Comparison of ENCODE assay signal across 7 mouse cellular contexts in the genomic region with DNA sequence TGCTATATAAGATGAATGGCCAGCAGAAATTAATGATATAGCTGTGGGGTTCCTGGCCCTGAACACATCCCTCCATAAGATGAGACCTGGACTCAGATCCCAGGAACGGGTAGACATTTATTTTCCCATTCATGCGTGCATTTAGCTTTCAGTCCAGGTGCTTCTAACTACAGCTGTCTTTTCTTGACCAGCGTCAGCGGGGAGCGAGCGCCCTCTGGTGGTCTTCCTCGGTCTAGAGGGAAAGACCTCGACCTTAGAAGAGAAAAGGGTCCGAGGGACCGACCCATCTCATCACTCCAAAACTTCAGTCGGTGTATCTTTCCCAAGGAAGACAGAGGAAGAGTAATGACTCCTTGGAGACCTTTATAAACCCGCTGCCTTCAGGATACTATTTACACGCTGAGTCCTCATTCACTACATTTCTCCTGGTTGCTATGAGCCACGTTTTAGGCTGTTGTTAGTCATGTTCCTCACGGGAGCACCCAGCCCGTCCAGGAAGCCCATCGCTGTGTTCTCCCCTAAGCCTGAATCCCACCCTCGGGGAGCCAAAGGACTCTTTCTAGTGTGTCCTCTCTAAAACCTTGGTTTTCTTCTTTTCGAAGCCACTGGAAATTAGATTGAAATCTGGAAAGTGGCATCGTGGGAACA. TPM values are rescaled to one million over a fixed set of nuclear protein-coding genes. Genes with fewer than 3 reads are reported as not detected.
DNase-seq lines count a peak whose midpoint lies in the region; ATAC-seq lines count a peak whose summit lies in the region.

No protein-coding gene starts in this region.

- H3K27me3 ChIP-seq in intestine, embryonic 16.5 days (replicated peaks; ENCODE audit: control insufficient read depth, insufficient read depth, low read length), result no peaks in the 10 kb centered on the region
- no peaks in the 10 kb centered on the region for H3K27me3 ChIP-seq in limb, embryonic 11.5 days (ENCODE audit: control insufficient read depth, insufficient read depth, low read length)
- no peaks in the 10 kb centered on the region for H3K27me3 ChIP-seq in midbrain, embryonic 14.5 days (ENCODE audit: control insufficient read depth, insufficient read depth, low read length)

- no peaks in the 10 kb centered on the region for H3K4me1 ChIP-seq in intestine, embryonic 16.5 days (ENCODE audit: control insufficient read depth, insufficient read depth, low read length)
- H3K4me1 ChIP-seq in limb, embryonic 11.5 days (ENCODE audit: control insufficient read depth, insufficient read depth, low read length), result no peaks in the 10 kb centered on the region
- no peaks in the 10 kb centered on the region for H3K4me1 ChIP-seq in midbrain, embryonic 14.5 days (ENCODE audit: control insufficient read depth, insufficient read depth, low read length)

- peak; percentile 92 for DNase-seq in adrenal gland, postnatal 10 days
- peak; percentile 83 for DNase-seq in embryo, embryonic 9.5 days (ENCODE audit: extremely low spot score)
- DNase-seq in gastrocnemius, postnatal 4 days (ENCODE audit: low spot score in 2 of 2), result peak; percentile 70 to 78
- DNase-seq in limb, embryonic 11.5 days (ENCODE audit: low spot score), result peak; percentile 95
- DNase-seq in midbrain, embryonic 14.5 days, result peak; percentile 92
- DNase-seq in spleen, adult 12 weeks (ENCODE audit: low spot score), result peak; percentile 72

- H3K9ac ChIP-seq in intestine, embryonic 16.5 days (ENCODE audit: low read depth, low read length), result peak overlapping the region; percentile 27; the same call in 1 of the 2 replicates
- peak overlapping the region; percentile 40 for H3K9ac ChIP-seq in limb, embryonic 11.5 days (ENCODE audit: low read length)
- H3K9ac ChIP-seq in midbrain, embryonic 14.5 days (replicated peaks; ENCODE audit: low read length), result 0 out of 2 replicates have a peak overlapping the region, but pooled peaks have one; percentile 23

- peak overlapping the region; percentile 46 for H3K4me2 ChIP-seq in intestine, embryonic 16.5 days (ENCODE audit: low read depth, low read length)
- 0 out of 2 replicates have a peak overlapping the region, but pooled peaks have one; percentile 10 for H3K4me2 ChIP-seq in limb, embryonic 11.5 days (ENCODE audit: low read depth, severe bottlenecking)
- peak overlapping the region; percentile 20; the same call in 1 of the 2 replicates for H3K4me2 ChIP-seq in midbrain, embryonic 14.5 days (ENCODE audit: low read length)

- no peak overlapping the region for H3K27ac ChIP-seq in intestine, embryonic 16.5 days (ENCODE audit: low read length)
- H3K27ac ChIP-seq in limb, embryonic 11.5 days (replicated peaks; ENCODE audit: low read depth, low read length), result no peak overlapping the region
- H3K27ac ChIP-seq in midbrain, embryonic 14.5 days (replicated peaks; ENCODE audit: low read depth, low read length), result no peak overlapping the region

- H3K9me3 ChIP-seq in intestine, embryonic 16.5 days (ENCODE audit: control insufficient read depth, low read length), result no peaks in the 10 kb centered on the region
- H3K9me3 ChIP-seq in limb, embryonic 11.5 days (ENCODE audit: control insufficient read depth, low read length), result no peaks in the 10 kb centered on the region
- no peaks in the 10 kb centered on the region for H3K9me3 ChIP-seq in midbrain, embryonic 14.5 days (ENCODE audit: control insufficient read depth, low read length)

- 11% methylated on average over 20 of the region's 20 CpGs for WGBS in intestine, embryonic 16.5 days
- WGBS in limb, embryonic 11.5 days, result 22% methylated on average over 20 of the region's 20 CpGs
- WGBS in midbrain, embryonic 14.5 days, result 20% methylated on average over 20 of the region's 20 CpGs

- no peaks in the 10 kb centered on the region for H3K36me3 ChIP-seq in intestine, embryonic 16.5 days (ENCODE audit: control insufficient read depth, insufficient read depth, low read length)
- no peaks in the 10 kb centered on the region for H3K36me3 ChIP-seq in limb, embryonic 11.5 days (ENCODE audit: control insufficient read depth, insufficient read depth, low read length)
- no peaks in the 10 kb centered on the region for H3K36me3 ChIP-seq in midbrain, embryonic 14.5 days (ENCODE audit: control insufficient read depth, insufficient read depth, low read length)

- no peak overlapping the region for H3K4me3 ChIP-seq in intestine, embryonic 16.5 days (ENCODE audit: low read length)
- H3K4me3 ChIP-seq in limb, embryonic 11.5 days (ENCODE audit: low read depth, low read length), result no peak overlapping the region
- no peak overlapping the region for H3K4me3 ChIP-seq in midbrain, embryonic 14.5 days (replicated peaks; ENCODE audit: low read depth, low read length)

- ATAC-seq in intestine, embryonic 16.5 days, result peak; percentile 55; the same call in 1 of the 2 replicates
- peak; percentile 55; the same call in 1 of the 2 replicates for ATAC-seq in limb, embryonic 11.5 days (ENCODE audit: insufficient number of reproducible peaks, low FRiP score, low TSS enrichment, low read depth)
- no peak for ATAC-seq in midbrain, embryonic 14.5 days (ENCODE audit: low FRiP score, low TSS enrichment)

RNA-seq across cellular contexts. Expression of a gene that starts 12.9 kb away (rescaled TPM):
- total RNA-seq in adrenal gland, postnatal 10 days (2021), result 10 to 100 TPM; 15.5 to 17.0 TPM
- 10 to 100 TPM; 13.9 TPM for total RNA-seq in gastrocnemius, postnatal 4 days (2021)
- 31.2 and 31.3 TPM in 2 replicates for polyA plus RNA-seq in intestine, embryonic 16.5 days (2015; fragmentation: Nextera tagmentation; extraction: Ambion mirVana)
- 42.8 and 50.2 TPM in 2 replicates for polyA plus RNA-seq in limb, embryonic 11.5 days (2014; fragmentation: Nextera tagmentation; extraction: Ambion mirVana)
- 8.4 and 13.8 TPM in 2 replicates for polyA plus RNA-seq in midbrain, embryonic 14.5 days (2014; fragmentation: Nextera tagmentation; extraction: Ambion mirVana)

RNA-seq across cellular contexts. Expression of a gene that starts 13.1 kb away (rescaled TPM):
- total RNA-seq in adrenal gland, postnatal 10 days (2021), result 10 to 100 TPM; 10.7 to 12.7 TPM
- 1 to 10 TPM in 1 of 2 experiments, under 1 TPM in 1; 0.39 to 1.4 TPM for total RNA-seq in gastrocnemius, postnatal 4 days (2021)
- 1.9 and 3.5 TPM in 2 replicates for polyA plus RNA-seq in intestine, embryonic 16.5 days (2015; fragmentation: Nextera tagmentation; extraction: Ambion mirVana)
- 0.61 TPM in 1 of 2 replicates, not detected in the other for polyA plus RNA-seq in limb, embryonic 11.5 days (2014; fragmentation: Nextera tagmentation; extraction: Ambion mirVana)
- polyA plus RNA-seq in midbrain, embryonic 14.5 days (2014; fragmentation: Nextera tagmentation; extraction: Ambion mirVana), result not detected in 2 replicates

RNA-seq across cellular contexts. Expression of a gene that starts 30.0 kb away (rescaled TPM):
- 10 to 100 TPM; 16.5 to 20.2 TPM for total RNA-seq in adrenal gland, postnatal 10 days (2021)
- 10 to 100 TPM; 24.2 to 30.3 TPM for total RNA-seq in gastrocnemius, postnatal 4 days (2021)
- polyA plus RNA-seq in intestine, embryonic 16.5 days (2015; fragmentation: Nextera tagmentation; extraction: Ambion mirVana), result 97.0 and 98.7 TPM in 2 replicates
- polyA plus RNA-seq in limb, embryonic 11.5 days (2014; fragmentation: Nextera tagmentation; extraction: Ambion mirVana), result 84.8 and 91.5 TPM in 2 replicates
- 58.1 and 68.0 TPM in 2 replicates for polyA plus RNA-seq in midbrain, embryonic 14.5 days (2014; fragmentation: Nextera tagmentation; extraction: Ambion mirVana)

RNA-seq across cellular contexts. Expression of a gene that starts 50.4 kb away (rescaled TPM):
- total RNA-seq in adrenal gland, postnatal 10 days (2021), result 10 to 100 TPM in 1 of 2 experiments, 1 to 10 TPM in 1; 9.6 to 15.5 TPM
- not detected for total RNA-seq in gastrocnemius, postnatal 4 days (2021)
- polyA plus RNA-seq in intestine, embryonic 16.5 days (2015; fragmentation: Nextera tagmentation; extraction: Ambion mirVana), result 0.18 and 0.67 TPM in 2 replicates
- polyA plus RNA-seq in limb, embryonic 11.5 days (2014; fragmentation: Nextera tagmentation; extraction: Ambion mirVana), result not detected in 2 replicates
- not detected in 2 replicates for polyA plus RNA-seq in midbrain, embryonic 14.5 days (2014; fragmentation: Nextera tagmentation; extraction: Ambion mirVana)
